Mouse (Mus musculus): ENCODE measurements around the gene Csmd2. TPM values are rescaled to one million over a fixed set of nuclear protein-coding genes. Genes with fewer than 3 reads are reported as not detected.

Csmd2 gene
- total RNA-seq (2021) = 10 to 100 TPM; 36.9 to 49.7 TPM

GRCm38 (mm10) chr4:127987784-127988455 is at the start of gene Csmd2:
TSS of gene Csmd2 (plus strand) at chr4:127987857.
- peak; percentile 56 to 66 for DNase-seq (ENCODE audit: extremely low spot score in 1 of 2, low spot score in 1 of 2)

- no peak for DNase-seq (ENCODE audit: extremely low spot score in 1 of 2, low spot score in 1 of 2)
Observed at GRCm38 (mm10) chr4:127947696-127948095, 40.0 kb upstream of the Csmd2 start.

- DNase-seq (ENCODE audit: extremely low spot score in 1 of 2, low spot score in 1 of 2) = no peak
Observed at GRCm38 (mm10) chr4:127953006-127953710, 34.5 kb upstream of the Csmd2 start.

- no peak for DNase-seq (ENCODE audit: extremely low spot score in 1 of 2, low spot score in 1 of 2)
Observed at GRCm38 (mm10) chr4:127969101-127969500, 18.6 kb upstream of the Csmd2 start.

GRCm38 (mm10) chr4:127970018-127970421 is 17.6 kb upstream of the Csmd2 start:
- DNase-seq (ENCODE audit: extremely low spot score in 1 of 2, low spot score in 1 of 2) = peak in 1 of 2 experiments; percentile 28

- no peak for DNase-seq (ENCODE audit: extremely low spot score in 1 of 2, low spot score in 1 of 2)
Observed at GRCm38 (mm10) chr4:127970901-127971868, 16.5 kb upstream of the Csmd2 start, which contains the start of gene CK137956. TSS of gene CK137956 (minus strand) at chr4:127970951.

GRCm38 (mm10) chr4:127972976-127973375 is 14.7 kb upstream of the Csmd2 start:
- DNase-seq (ENCODE audit: extremely low spot score in 1 of 2, low spot score in 1 of 2) = no peak

- DNase-seq (ENCODE audit: extremely low spot score in 1 of 2, low spot score in 1 of 2) = no peak
Observed at GRCm38 (mm10) chr4:127981125-127981524, 6.5 kb upstream of the Csmd2 start.

- no peak for DNase-seq (ENCODE audit: extremely low spot score in 1 of 2, low spot score in 1 of 2)
Observed at GRCm38 (mm10) chr4:127984426-127984825, 3.2 kb upstream of the Csmd2 start.

GRCm38 (mm10) chr4:127985874-127986273 is 1.8 kb upstream of the Csmd2 start:
- no peak for DNase-seq (ENCODE audit: extremely low spot score in 1 of 2, low spot score in 1 of 2)

- DNase-seq (ENCODE audit: extremely low spot score in 1 of 2, low spot score in 1 of 2) = peak in 1 of 2 experiments; percentile 40
Observed at GRCm38 (mm10) chr4:127986491-127987075, 1.1 kb upstream of the Csmd2 start.

GRCm38 (mm10) chr4:127987270-127987669 is 387 bp upstream of the Csmd2 start:
- peak in 1 of 2 experiments; percentile 22 for DNase-seq (ENCODE audit: extremely low spot score in 1 of 2, low spot score in 1 of 2)

- DNase-seq (ENCODE audit: extremely low spot score in 1 of 2, low spot score in 1 of 2) = no peak
Observed at GRCm38 (mm10) chr4:127988526-127989180, 996 bp downstream of the Csmd2 start.

GRCm38 (mm10) chr4:127989347-127989995 is 1.8 kb downstream of the Csmd2 start:
- DNase-seq (ENCODE audit: extremely low spot score in 1 of 2, low spot score in 1 of 2) = peak; percentile 50 to 54

GRCm38 (mm10) chr4:127999281-127999680 is 11.6 kb downstream of the Csmd2 start:
- no peak for DNase-seq (ENCODE audit: extremely low spot score in 1 of 2, low spot score in 1 of 2)

- no peak for DNase-seq (ENCODE audit: extremely low spot score in 1 of 2, low spot score in 1 of 2)
Observed at GRCm38 (mm10) chr4:128002638-128003101, 15.0 kb downstream of the Csmd2 start.

GRCm38 (mm10) chr4:128004797-128005452 is 17.3 kb downstream of the Csmd2 start:
- DNase-seq (ENCODE audit: extremely low spot score in 1 of 2, low spot score in 1 of 2) = no peak

- no peak for DNase-seq (ENCODE audit: extremely low spot score in 1 of 2, low spot score in 1 of 2)
Observed at GRCm38 (mm10) chr4:128019465-128019864, 31.8 kb downstream of the Csmd2 start.

GRCm38 (mm10) chr4:128028294-128028693 is 40.6 kb downstream of the Csmd2 start:
- no peak for DNase-seq (ENCODE audit: extremely low spot score in 1 of 2, low spot score in 1 of 2)

Data from layer of hippocampus, postnatal 25 days (tissue).